Mouse (Mus musculus) right cerebral cortex, adult 2 months (tissue): ENCODE data around the gene Pik3ca.

Source experiments
- DNase-seq, 2 experiments: peaks; one replicate each; pipeline ENCODE4 v3.0.0; 2021 to 2022; ENCODE audit warnings: low spot score in 2 of 2

Pik3ca gene

DNA sequence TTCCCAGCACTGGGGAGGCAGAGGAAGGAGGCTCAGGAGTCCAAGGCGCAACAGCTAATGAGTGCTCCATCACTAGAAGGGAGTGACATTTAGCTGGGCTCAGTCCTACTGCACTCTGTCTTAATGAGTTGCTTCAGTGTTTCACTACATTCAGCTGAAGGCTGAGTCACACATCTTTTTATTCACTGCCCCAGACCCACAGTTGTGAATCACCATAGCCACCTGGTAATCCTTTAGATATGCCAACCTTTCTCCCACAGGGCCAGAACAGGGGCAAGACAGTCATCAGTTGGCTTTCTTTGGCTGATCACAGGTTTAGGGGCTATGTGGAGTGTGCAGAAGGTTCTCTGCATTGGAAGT, 99.2 kb downstream of the Pik3ca start:
- no peak for DNase-seq

DNA sequence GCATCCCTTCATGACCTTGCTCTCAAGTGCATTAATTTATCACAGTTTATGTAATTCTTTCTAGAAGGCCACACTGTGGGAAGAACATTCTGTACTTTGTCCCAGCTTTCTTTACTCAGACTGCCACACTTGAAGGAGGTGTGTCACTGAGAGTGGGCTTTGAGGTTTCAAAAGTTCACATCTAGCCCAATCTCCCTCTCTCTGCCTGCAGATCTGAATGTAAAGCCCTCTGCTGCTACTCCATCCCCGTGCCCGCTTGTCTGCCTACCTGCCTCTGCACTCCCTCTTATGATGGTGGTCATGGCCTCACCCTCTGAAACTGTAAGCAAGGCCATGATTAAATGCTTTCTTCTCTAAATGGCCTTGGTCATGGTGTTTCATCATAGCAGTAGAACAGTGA, 102.9 kb downstream of the Pik3ca start:
- DNase-seq, result no peak

DNA sequence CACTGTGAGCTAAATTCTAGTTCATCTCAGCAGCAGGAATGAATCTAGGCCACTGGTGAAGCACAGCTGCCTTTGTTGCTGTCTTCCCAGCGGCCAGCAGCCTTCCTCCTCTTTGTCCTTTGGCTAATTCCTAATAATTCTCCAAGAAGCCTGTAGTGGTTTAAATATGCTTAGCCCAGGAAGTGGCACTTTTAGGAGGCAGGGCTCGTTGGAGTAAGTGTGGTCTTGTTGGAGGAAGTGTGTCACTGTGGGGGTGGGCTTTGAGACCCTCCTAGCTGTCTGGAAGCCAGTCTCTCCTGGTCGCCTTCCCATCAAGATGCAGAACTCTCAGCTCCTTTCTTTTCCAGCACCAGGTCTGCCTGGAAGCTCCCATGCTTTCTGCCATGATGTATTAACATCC, 108.4 kb downstream of the Pik3ca start:
- DNase-seq, result no peak

DNA sequence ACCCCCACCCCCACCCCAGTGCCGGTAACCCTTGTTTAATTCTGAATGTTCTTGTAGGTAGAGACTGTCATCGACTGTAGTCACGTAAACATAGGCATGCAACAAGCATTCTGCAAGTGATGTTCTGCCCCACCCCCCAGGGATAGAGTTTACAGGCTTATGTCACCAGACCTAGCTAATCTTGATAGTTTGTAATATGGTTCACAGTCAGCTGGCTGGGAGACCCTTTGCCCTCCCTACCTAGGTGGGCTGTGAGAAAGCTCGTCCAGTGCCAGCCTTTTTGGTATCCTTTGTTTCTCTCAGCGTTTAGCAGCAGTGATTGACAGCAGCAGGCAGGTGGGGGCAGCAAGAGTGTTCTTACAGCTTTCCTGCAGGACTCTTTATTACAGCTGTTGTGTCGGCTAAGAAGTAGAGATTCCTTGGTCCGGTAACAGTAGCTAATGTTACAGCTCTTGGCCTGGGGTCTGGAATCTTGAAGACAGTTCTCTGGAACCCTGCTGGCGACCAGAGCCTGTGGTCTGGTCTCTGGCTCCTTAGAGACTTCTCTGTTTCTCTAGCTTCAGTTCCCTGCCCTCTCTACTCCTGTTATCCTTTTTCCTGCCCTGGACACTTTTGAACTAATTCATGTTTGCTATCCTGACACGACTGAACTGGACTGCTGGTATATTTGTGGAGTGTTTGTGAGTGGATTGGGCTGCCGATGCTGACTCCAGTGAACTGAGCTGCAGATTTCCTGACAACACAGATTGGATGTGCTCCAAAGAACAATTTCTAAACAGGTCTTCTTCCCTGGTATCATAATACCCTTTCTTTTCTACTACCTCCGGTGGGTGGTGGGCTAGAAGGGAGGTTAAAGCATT, 109.1 kb downstream of the Pik3ca start:
- no peak for DNase-seq

DNA sequence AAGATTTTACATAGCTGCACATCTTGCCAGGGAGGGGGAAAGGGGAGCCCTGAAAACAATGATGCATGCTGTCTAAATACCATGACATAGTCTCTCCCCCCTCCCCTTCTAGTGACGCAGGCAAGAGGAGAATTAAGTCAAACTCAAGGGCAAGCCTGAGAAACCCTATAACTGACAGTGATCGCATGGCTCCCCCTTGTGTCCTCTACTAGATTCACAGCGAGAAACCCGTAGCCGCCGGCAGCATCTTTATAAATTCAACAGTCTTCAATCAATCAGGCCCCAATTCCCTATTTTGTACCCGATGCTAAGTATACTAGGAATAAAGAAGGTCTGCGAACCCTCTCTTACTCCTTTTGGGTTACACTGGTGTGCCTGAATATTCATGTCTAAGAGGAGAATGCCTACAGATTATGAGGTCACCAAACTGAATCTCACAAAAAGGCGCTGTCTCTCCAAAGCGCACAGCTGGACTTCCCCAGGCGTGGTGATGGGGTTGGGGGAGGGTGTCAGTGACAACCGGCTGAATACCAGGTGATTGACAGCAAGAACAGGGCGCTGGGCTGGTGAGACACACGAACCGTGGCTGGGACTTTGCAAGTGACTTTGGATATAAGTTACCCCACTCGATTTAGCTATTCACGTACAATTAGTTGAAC, 111.3 kb downstream of the Pik3ca start:
- peak; percentile 75 to 82 for DNase-seq

DNA sequence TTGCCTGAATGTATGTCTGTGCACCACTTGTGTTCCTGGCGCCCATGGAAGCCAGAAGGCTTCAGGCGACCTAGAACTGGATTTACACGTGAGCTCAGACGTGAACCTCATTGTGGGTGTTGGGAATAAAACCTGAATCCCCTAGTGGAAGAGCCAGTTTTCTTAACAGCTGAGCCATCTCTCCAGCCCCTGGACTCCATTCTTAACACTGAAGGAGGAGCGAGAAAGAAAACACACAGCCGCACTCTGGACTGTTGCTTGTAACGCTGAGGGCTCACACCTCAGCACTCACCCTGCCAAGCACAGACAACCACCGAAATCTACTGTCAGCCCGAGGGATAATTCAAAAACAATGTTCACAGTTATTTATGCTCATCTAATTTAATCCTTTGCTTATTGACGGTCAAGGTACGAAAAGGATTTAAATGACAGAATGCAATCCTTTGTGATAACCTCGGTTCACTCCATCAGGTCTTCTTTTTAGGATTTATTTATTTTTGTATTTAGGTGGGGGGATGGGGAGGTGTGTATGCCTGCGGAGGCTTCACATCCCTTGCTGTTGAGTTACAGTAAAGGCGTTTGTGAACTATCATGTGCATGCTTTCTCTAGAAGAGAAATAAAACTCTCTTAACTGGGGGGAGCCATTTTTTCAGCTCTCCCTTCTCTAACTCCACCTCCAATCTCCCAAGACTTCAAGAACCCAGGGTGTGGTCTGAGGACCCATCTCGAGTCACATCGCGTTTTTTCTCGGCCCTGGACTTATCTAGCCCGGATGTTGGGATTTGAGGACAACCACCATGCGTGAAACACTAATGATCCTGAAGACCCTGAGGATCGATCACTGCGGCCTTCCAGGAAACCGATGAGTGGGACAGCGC, 112.3 kb downstream of the Pik3ca start, which contains the start of gene Zfp639:
Gene Zfp639, plus strand, starts transcription at position 764 of the 879 bp plus-strand sequence.
- DNase-seq, result no peak

DNA sequence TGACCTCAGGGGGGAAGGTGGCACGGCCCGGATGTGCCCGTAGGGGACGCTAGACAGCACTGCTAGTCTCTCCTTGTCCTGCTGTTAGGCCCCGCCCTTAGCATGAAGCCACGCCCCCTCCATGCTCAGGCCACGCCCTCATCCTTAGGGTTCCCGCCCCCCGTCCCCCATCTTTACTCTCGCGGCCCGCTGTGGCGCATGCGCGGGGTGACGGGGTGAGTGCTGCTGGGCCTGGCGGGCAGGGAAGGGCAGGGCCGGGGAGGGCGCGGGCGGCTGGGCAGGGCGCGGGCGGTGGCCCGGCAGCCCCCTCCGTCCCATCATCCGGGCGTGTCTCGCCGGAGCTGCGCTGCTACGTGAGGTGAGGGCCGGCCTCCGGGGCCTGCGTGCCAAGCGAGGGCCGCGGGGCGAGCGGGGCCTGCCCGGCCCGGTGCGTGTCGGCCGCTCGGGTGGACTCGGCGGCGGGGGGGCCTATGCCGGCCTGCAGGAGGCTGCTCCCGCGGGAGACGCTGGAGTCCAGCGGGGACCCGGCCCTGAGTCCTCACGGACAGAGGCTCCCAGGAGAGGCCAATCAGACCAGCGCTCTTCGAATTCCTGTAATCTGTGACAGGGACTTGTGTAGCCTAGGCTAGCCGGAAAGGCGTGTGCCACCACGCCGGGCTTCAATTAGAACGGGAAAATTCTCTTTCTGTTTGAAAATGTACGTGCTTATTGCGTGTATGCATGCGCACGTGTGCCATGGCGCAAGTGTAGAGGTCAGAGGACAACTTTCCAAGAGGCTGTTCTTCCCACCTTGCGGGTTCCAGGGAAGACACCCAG, 113.1 kb downstream of the Pik3ca start:
- peak; percentile 91 to 93 for DNase-seq

DNA sequence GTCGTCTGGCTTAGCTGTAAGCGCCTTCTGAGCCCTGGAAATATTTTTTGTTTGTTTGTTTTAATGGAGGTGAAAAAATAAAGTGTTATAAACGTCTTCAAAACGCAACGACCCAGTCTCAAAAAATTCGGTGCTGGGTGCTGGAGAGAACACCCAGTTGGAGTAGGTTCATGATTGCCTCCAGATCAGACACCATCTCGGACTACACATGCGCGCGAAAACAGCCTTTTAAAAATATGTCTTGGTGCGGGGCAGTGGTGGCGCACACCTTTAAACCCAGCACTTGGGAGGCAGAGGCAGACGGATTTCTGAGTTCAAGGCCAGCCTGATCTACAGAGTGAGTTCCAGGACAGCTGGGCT, 113.7 kb downstream of the Pik3ca start:
- DNase-seq, result peak; percentile 19 to 43

DNA sequence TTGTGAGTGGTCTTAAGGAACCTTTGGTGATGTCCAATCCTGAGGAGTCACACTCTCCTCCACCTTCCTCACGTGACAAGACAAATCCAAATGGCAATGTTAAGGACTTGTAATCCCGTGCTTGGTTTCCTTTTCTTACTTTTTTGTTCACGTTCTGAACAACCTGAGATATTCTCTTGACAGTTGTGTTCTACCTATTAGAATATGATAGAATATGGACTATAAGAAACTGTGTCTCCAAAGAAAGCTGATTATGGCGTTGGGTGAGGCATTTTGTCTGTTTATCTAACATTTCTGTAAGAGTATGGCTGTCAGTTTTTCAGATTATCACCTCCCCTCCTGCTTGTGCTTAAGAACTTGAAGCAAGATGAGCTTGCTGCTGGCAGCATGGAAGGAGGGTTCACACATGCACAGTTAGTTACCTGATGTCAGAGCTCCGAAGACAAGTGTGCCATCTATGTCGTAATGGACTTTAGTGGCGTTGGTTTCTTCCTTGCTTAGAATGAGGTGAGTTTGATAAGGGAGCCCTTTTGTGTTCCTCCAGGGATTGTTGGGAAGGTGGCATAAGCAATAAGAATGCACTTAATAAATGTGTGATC, 115.3 kb downstream of the Pik3ca start:
- DNase-seq, result no peak

DNA sequence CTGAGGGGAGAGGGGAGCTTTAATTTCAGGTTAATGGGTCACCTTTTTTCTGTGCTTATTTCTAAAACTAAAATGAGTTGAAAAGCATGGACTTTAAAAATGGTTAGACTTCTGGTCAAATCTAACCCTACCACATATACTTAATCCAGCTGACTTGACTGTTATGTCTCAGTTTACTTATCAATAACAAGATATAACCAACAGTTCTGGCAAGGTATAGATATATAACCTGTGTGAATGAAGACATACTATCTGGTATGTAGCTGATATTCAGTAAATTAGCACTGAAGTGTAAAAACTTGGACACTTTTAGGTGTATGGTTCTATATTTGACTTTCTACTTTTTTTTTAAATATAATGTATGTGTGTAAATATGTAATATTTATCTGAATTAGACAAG, 116.1 kb downstream of the Pik3ca start:
- no peak for DNase-seq
